Mouse (Mus musculus) ES-Bruce4 (cell line): ENCODE results near the gene Fat3.

Source experiments
- CTCF ChIP-seq: IDR thresholded peaks from one replicate; pipeline ENCODE4 v1.8.1; 2011; ENCODE audit warnings: low read depth, low read length
- EP300 ChIP-seq: IDR thresholded peaks from 2 replicates; pipeline ENCODE4 v1.6.1; 2011; ENCODE audit warnings: low read depth, low read length; ENCODE audit not compliant: insufficient read depth

DNA sequence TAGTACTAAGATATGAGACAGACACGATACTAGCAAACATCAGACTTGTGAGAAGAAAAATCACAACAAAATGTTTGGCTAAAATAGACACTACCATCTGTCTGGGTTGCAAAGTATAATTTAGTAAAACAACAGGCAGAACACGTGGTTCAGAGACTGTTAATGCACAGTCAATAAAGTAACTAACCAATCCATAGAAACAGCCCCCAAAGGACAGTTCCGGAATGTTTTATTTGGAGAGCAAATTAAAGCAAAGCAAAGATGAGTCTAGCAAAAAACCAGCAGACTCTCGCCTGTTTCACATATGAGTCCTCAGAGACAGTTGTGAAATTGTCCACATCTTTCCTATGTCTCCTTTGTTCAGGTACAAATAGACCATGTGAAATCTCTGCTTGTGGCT lies 227.0 kb downstream of the Fat3 start:
- TF ChIP-seq CTCF, result no peak
- no peak for TF ChIP-seq EP300
